Mouse (Mus musculus): ENCODE results near the gene Tk1.

Gene Tk1

DNA sequence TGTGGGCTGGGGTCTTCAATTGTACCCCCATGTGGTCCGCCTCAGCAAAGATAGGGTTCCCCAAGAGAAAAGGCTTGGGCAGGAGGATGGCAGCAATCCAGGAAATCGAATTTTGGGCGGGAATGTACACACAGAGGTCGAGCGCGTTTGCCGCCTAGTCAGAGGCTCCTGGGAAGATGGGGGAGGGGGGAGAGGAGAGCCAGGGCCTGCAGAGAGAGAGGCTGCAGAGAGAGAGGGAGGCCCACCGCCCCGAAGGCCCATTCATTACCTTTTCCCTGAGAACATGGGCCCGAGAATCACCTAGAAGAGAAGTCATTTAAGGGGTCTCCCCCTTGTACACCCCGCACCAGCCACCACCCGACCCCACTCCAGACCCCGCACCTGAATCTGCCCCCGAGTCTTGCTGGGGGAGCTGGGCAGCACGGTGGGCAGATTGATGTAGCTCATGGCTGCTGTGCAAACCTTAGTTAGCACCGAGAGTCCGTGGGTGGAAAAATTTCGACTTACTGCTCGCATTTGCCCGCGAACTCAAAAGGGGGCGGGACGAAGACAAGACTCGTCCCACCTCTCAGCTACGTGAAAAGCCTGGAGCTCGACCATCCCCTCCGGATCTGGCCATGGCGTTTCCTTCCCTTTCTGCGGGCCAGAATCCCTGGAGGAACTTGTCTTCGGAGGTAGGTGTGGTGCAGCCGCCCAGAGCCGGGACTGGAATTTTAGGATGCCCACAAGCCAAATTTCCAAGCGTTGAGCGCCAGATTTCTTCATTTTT is at the start of gene Tk1, which contains the start of gene Afmid:
TSS of gene Tk1 (minus strand) at position 760 of the 769 bp plus-strand sequence.
TSS of gene Afmid (plus strand) at position 592 of the 769 bp plus-strand sequence.
- in situ Hi-C loops (cut with MboI, MseI): no loop called here

DNA sequence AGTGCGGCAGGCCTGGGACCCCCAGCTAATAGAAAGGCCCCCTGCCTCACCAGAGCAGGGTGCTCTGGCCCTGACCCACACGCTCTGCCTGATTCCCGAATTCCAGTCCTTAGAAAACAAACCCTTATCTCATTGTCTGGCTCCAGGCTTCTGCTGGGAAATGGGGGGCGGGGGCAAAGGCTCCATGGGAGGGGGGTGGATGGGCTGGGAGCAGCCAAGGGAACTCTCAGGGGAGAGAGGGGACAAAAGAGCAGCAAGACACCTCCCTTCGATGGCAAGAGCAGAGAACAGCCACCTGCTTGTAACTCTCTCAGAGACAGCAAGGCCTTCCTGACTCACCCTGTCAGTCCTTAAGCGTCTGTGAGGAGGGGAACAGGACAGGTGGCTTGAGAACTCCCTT is 49.8 kb upstream of the Tk1 start:
- in situ Hi-C loops (cut with MboI, MseI): no loop called here

GRCm38 (mm10) chr11:117874419-117874818 is 48.5 kb upstream of the Tk1 start:
- in situ Hi-C loops (cut with MboI, MseI): loop anchor here (5.0 to 25.0 kb wide), 3 partner anchors 93 to 213 kb away; no protein-coding TSS in a partner anchor

- in situ Hi-C loops (cut with MboI, MseI): loop anchor here (5.0 to 25.0 kb wide), 3 partner anchors 94 to 214 kb away; no protein-coding TSS in a partner anchor
Observed at GRCm38 (mm10) chr11:117872861-117873608, 47.1 kb upstream of the Tk1 start, which contains the start of gene Tha1. TSS of gene Tha1 (minus strand) at chr11:117873481.

- in situ Hi-C loops (cut with MboI, MseI): loop anchor here (5.0 to 25.0 kb wide), 3 partner anchors 95 to 215 kb away; no protein-coding TSS in a partner anchor
Observed at GRCm38 (mm10) chr11:117871911-117872584, 46.2 kb upstream of the Tk1 start.

DNA sequence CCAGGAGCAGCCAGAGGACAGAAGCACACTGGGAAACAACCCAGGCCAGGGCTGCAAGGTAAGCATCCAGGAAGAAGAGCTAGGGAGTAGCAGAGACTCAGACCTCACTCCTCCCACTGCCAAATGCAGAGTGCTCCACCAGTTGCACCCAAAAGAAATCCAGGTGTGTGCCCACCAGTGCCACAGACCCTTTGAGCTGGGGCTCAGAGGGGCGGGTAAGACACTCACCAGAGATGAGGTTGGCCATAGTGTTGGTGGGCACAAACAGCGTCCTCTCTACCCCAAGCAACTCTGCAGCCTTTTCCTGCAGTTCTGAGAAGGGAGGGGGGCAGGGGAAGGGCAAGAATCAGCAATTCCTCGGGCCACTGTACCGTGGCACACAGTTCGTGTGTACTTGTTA is 45.5 kb upstream of the Tk1 start:
- in situ Hi-C loops (cut with MboI, MseI): loop anchor here (5.0 to 25.0 kb wide), 3 partner anchors 96 to 216 kb away; no protein-coding TSS in a partner anchor

- in situ Hi-C loops (cut with MboI, MseI): loop anchor here (5.0 to 25.0 kb wide), 3 partner anchors 96 to 216 kb away; no protein-coding TSS in a partner anchor
Observed at GRCm38 (mm10) chr11:117870688-117871365, 44.9 kb upstream of the Tk1 start.

DNA sequence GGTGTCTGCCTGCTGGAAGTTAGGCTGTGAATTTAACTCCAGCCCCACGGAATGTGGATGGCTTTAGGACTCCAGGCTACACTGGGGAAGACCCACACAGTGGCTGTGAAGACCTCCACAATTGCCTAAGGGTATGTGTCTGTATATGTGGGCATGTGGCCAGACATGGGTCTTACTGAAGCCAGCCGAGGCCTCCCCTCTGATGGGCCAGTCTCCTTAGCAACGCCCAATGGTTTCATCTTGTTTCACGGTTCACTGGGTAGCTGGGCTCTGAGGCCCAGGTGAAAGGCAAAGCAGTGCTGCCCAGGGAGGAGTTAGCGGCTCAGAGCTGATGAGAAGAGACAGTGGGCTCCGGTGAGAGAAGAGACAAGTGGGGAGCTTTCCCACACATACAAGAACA is 40.1 kb upstream of the Tk1 start:
- in situ Hi-C loops (cut with MboI, MseI): loop anchor here (25.0 kb wide), 1 partner anchor 221 kb away; no protein-coding TSS in a partner anchor

- in situ Hi-C loops (cut with MboI, MseI): loop anchor here (25.0 kb wide), 1 partner anchor 222 kb away; no protein-coding TSS in a partner anchor
Observed at GRCm38 (mm10) chr11:117864805-117865204, 38.9 kb upstream of the Tk1 start.

DNA sequence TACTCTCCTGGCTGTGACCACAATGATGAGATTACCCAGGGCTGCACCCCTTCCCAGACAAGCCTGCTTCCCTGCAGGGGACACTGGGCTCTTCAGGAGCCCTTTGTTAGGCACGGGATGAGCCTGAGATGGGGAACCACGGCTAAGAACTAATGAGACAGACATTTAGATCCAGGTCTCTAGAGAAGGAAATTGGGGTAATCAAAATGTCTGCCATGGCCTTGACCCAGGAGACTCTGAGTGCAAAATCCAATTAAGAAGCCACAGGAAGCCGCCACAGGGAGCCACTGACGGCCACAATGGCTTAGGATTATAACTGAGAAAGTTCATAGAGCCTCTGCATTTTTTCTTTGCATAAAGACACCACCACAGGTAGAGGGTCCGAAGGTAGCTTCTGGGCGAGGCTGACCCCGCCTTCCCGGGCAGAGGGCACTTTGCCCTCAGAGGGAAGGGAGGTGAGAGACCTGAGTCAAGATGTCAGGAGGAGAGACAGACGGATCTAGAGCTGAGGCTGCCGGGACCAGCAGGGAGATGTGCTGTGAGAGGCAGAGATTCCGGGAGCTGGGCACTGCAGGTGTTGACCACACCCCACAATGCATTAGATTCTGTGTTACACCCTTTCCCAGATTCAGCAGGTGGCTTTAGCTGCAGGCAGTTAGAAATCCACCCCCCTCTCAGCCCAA is 37.4 kb upstream of the Tk1 start:
- in situ Hi-C loops (cut with MboI, MseI): loop anchor here (25.0 kb wide), 1 partner anchor 224 kb away; no protein-coding TSS in a partner anchor

- in situ Hi-C loops (cut with MboI, MseI): loop anchor here (25.0 kb wide), 1 partner anchor 227 kb away; no protein-coding TSS in a partner anchor
Observed at GRCm38 (mm10) chr11:117860601-117861000, 34.7 kb upstream of the Tk1 start, which contains the start of gene Tmem235. TSS of gene Tmem235 (plus strand) at chr11:117860752.

DNA sequence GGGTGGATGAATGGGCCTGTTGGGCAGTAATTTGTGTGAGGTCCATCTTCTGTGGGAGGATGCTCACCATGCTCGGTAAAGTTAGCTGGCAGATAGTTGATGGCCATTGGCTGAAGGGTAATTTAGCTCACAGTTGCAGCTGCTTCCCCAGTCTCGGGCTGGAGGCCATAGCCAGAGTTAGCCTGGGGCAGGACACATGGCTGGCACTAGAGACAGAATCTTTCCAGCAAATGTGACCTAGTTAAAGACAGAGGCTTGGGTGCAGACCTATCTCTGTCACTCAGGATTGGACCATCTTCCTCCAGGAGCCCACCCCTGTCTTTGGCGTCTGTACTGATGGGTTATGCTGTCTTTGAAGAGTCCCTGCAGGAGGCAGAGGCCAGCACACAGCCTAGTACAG is 32.5 kb upstream of the Tk1 start:
- in situ Hi-C loops (cut with MboI, MseI): loop anchor here (25.0 kb wide), 1 partner anchor 229 kb away; no protein-coding TSS in a partner anchor

DNA sequence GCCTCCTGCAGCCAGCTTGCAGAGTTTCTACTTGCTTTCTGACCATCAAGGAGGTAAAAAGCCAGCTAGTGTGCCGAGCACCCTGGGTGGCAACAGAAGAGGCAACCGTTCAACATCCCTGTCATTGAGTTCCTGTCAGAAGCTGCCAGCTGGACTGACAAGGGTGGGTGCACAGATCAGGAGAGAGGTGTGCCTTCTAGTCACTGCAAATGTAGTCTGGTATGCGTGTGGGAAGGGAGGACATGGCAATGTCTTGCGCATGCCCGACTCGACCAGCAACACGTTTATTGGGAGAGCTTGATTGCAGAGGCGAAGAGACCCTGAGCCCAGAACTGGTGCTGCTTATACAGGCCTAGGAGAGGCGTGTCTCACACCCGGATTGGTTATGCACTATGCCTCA is 31.6 kb upstream of the Tk1 start:
- in situ Hi-C loops (cut with MboI, MseI): loop anchor here (25.0 kb wide), 1 partner anchor 230 kb away; no protein-coding TSS in a partner anchor

DNA sequence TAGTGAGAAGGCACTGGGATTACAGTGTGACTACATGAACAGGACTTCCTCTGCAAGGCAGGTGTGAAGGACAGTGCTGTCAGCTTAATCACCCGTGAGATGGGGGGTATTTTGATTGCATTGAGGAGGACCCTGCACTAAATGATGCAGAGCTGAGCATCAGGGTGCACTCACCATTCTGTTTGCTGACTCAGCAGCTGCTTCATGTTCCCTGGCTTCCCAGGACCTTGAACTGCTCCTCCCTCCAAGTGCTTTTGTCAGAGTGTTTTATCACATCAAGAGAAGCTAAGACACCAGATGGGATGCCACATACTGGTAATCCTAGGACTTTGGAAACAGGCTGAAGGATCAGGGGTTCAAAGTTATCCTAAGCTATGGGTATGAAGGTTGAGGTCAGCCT is 30.1 kb upstream of the Tk1 start:
- in situ Hi-C loops (cut with MboI, MseI): loop anchor here (25.0 kb wide), 1 partner anchor 231 kb away; no protein-coding TSS in a partner anchor

- in situ Hi-C loops (cut with MboI, MseI): loop anchor here (25.0 kb wide), 1 partner anchor 232 kb away; no protein-coding TSS in a partner anchor
Observed at GRCm38 (mm10) chr11:117855360-117855759, 29.5 kb upstream of the Tk1 start.

DNA sequence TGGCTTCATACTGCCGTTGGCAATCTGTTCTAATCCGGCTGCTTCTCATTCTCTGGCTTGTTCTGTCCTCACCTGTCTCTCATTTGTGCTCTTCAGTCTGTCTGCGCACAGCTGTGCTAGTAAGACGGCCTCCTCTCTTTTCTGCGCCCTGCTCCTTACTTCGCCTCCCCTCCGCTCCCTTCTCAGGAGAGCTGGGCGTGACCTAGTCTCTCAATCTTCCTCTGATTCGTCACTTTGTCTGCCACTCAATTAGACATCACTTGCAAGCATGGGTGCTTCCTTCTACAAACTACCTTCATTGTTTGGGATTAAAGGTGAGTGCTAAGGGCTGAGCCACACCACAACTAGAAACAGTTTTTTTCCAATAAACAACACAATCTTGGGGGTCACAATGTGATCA is 28.3 kb upstream of the Tk1 start:
- in situ Hi-C loops (cut with MboI, MseI): loop anchor here (25.0 kb wide), 1 partner anchor 233 kb away; no protein-coding TSS in a partner anchor

DNA sequence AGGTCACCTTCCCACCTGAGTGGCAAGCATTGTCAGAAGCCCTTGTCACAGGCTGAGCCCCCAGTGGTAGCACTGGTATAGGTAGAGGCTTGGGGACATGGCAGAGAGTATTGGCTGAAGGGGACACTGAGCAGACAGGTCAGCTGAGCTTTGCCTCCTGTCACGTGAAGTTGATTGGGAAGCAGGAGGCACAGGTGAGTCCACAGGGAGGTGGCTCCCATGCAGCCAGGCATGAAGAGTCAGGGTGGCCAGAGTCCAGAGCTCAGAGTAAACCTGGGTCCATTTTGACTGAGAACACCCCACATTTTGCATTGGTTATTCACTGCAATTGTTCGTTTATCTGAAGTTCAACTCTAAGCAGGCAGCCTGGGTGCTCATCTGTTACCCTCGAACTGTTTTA is 27.0 kb upstream of the Tk1 start:
- in situ Hi-C loops (cut with MboI, MseI): loop anchor here (25.0 kb wide), 1 partner anchor 234 kb away; no protein-coding TSS in a partner anchor

DNA sequence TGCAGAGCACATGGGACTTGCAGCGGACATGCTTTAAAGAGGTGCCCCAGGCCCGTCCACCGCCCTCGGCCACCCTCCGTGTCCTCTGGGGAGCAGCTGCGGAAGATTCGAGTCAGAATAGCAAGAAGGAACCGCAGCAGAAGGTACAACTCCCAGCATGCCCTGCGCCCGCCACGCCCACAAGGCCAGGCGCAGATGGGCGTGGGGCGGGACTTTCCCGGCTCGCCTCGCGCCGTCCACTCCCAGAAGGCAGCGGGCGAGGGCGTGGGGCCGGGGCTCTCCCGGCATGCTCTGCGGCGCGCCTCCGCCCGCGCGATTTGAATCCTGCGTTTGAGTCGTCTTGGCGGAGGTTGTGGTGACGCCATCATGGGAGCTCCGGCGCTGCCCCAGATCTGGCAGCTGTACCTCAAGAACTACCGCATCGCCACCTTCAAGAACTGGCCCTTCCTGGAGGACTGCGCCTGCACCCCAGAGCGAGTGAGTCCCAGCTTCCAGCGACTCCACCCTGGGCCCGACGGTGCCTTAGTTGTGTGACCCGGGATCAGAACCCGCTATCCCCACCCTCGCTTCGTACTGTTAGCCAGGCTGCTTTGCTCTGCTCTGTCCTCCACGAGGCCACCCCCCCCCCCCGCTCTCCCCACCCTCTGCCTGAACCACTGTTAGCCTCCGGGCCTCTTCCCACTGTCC is 23.2 kb upstream of the Tk1 start, which contains the start of gene Birc5:
TSS of gene Birc5 (plus strand) at position 267 of the 687 bp plus-strand sequence.
- in situ Hi-C loops (cut with MboI, MseI): no loop called here
